Mouse (Mus musculus) liver (tissue): ENCODE measurements around the gene Fanca.
"Not testable (repeated sequence)": the region's sequence is repeated elsewhere in the genome, so short reads cannot be mapped to it uniquely, and the experiment has no call there.

ENCODE experiments used
- DNase-seq: peaks from one replicate; pipeline ENCODE4 v3.0.0-alpha.2; 2020; ENCODE audit warnings: mixed read lengths

Gene Fanca

DNA sequence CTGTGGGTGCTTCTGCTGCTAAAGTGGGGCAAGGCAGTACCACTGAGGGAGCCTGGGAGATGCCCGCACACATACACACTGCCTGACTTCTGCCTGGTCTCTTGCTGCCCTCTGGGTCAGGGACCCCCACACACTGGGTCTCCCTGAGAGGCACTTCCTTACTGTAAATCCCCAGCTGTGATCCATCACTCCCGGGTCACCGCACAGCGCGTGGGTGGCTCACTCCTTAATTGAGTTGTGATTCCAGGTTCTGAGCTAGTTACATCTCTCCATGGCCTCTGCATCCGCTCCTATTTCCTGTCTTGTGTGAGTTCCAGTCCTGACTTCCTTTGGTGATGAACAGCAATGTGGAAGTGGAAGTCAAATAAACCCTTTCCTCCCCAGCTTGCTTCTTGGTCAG lies 12.3 kb upstream of the Fanca start:
- DNase-seq: no peak

DNA sequence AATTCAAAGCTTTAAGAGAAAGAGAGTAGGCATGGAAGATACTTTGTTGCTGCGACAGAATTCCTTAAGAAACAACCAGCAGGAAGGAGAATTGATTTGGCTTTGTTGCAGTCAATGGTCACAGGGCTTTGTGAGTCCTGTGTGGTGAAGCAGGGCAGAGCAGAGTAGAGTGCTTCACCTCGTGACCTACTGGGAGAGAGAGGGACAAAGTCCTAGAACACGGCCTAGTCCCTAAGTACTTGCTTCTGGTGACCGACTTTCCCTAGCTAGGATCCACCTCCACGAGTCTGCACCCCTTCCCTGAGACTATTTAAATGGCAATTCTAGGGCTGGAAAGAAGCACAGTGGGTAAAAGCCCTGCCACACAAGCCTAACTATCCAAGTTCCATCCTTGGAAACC lies 11.6 kb upstream of the Fanca start:
- DNase-seq: no peak

- no peak for DNase-seq
These were observed 11.0 kb upstream of the Fanca start for GRCm38 (mm10) chr8:123329350-123329749.

DNA sequence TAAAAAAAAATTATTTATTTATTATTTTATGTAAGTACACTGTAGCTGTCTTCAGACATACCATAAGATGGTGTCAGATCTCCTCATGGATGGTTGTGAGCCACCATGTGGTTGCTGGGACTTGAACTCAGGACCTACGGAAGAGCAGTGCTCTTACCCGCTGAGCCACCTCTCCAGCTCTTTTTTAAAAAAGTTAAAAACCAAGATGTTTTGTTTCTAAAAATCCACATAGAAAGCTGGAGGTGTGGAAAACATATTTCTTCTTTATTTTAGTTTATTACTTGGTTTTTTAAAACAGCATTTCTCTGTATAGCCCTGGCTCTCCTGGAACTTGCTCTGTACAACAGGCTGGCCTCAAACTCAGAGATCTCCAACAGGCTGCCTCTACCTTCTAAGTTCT lies 10.2 kb upstream of the Fanca start:
- no peak for DNase-seq

- DNase-seq: peak; percentile 44
These were observed 1.3 kb upstream of the Fanca start for GRCm38 (mm10) chr8:123319522-123320164.

DNA sequence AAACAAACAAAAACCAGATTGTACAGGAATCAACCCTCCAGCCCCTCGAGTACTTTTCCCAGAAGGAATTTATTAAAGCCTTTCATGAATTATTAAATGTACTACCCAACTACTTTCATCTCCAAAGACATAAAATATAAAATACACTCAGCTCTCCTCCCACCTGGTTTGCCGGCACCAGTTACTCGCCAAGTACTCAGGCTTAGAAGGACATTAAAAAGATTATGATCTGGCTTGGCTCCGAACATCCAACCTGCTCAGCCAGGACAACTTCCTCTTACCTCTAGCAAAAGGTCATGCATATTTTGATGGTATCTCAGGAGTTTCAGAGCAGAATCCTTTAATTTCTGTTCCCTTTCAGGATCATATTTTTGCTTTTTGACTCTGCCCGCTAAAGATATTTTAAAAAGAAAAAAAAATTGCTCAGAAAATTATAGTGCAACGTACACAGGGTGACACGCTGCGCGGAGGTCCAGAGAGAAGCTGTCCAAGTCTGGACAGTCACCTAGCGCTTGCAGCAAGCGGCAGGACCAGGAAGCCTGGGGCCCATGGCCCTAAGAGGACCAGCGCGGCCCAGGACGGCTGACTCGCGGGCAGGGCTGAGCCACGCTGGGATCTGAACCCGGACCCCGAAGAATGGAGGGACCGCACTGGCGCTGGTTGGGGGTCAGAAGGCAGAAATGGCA lies 452 bp downstream of the Fanca start:
- no peak for DNase-seq

DNA sequence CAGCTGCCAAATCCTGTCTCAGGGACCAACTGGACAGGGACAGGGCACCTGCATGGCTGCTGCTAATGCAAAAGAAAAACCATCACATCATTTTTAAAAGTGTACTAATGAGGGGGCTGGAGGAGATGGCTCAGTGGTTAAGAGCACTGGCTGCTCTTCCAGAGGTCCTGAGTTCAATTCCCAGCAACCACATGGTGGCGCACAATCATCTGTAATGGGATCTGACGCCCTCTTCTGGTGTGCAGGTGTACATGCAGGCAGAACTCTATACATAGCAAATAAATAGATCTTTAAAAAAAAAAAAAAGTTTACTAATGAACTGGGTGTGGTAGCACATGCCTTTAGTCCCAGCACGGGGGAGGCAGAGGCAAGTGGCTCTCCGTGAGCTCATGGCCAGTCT lies 9.6 kb downstream of the Fanca start:
- no peak for DNase-seq

- DNase-seq: no peak
These were observed 20.1 kb downstream of the Fanca start for GRCm38 (mm10) chr8:123298301-123298700.

GRCm38 (mm10) chr8:123292785-123293184 lies 25.6 kb downstream of the Fanca start:
- no peak for DNase-seq

DNA sequence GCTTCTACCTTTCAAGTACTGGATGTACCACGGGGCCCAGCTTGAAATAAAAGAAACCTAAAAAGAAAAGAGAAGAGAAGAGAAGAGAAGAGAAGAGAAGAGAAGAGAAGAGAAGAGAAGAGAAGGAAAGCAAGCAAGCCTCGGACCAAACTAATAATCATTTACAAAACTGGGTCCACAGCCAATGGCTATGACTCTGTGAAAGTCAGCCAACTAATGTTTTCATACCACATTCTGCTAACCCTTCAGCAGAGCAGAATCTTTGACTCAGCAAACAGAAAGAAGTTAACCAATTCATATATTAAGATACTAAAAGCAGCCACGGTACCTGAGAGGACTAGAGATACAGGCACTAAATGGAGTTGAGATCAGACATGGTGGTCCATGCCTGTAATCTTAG lies 26.1 kb downstream of the Fanca start:
- DNase-seq: no peak

DNA sequence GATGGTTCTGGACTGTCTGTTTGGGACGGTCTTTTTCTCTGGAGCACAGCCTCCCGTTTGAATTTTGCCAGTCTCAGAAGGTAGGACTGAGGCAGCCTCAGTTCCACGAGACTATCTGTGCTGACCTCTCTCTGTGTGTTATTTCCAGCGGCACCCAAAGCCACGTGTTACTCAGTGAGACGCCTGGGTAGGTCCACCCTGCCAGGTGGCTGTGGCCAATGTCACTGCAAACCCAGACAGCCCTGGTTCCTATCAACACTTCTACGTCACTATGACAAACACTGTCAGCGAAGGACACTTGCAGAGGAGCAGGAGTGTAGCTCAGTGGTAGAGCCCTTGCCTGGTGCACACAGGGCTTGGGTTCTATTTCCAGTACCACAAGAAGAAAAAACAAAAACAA lies 26.7 kb downstream of the Fanca start:
- no peak for DNase-seq

DNA sequence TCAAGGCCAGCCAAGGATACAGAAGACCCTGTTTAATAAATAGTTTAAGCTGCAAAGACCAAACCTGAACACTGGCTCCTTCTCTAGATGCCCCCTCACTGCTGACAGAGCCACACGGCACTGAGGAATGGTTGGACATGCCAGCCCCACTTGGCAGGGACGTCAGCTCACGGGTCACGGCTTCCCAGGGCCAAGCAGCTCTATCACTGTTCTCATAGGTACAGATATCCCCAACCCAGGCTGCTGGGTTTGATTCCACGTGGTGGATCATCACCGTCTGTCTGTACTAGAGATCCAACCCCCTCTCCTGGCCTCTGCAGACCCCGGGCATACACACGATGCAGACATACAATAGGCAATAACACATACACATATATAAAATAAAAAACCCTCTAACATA lies 27.7 kb downstream of the Fanca start:
- DNase-seq: no peak

DNA sequence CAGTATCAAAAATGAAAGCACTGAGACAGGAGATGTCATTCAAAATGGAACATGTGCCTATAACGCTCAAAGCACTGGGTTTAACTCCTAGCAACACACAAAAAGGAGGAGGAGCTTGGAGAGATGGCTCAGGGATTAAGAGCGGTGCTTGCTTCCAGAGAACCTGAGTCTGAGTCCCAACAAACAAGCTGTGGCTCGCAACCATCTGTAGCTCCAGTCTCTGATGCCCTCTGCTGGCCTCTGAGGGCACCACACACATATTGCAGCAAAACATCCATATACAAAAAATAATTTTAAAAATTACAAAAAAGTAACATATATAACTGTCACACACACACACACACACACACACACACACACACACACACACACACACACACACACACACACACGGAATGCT lies 28.2 kb downstream of the Fanca start:
- peak; percentile 30 for DNase-seq

GRCm38 (mm10) chr8:123287362-123287761 lies 31.0 kb downstream of the Fanca start:
- no peak for DNase-seq

DNA sequence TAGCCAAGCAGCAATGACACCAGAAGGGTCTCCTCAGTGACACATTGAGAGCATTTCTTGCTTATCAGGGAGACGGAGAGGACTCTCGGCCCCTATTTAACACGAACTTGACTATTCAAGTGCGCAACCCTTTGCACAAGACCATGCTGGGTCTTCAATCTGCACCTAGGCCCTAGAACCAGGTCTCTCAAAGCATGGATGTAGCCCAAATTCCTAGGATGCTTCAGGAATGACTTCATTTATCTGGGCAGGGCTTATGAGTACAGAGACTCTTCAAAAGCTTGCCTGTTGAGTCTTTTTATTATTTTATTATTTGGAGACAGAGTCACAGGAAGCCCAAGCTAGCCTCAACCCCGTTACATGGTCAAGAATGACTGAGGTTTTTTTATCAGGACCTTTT lies 33.9 kb downstream of the Fanca start:
- no peak for DNase-seq

DNA sequence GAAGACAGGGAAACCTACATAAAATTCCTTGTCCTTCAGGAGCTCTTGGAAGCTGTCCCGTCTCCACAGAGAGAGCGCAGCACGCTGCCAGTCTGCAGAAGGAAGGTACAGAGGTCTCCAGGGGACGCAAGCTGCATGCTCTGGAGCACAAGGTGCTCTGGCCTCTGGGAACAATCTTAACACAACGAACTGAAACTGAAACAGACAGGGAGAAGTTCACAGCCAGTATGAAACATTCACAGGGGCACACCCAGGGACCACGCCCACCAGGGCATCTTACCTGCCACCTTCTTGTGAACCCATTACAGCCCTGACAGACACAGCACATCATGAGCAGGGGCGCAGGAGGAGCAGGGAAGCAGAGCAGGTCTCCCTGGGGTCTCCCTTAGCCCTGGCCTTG lies 34.4 kb downstream of the Fanca start:
- DNase-seq: no peak

DNA sequence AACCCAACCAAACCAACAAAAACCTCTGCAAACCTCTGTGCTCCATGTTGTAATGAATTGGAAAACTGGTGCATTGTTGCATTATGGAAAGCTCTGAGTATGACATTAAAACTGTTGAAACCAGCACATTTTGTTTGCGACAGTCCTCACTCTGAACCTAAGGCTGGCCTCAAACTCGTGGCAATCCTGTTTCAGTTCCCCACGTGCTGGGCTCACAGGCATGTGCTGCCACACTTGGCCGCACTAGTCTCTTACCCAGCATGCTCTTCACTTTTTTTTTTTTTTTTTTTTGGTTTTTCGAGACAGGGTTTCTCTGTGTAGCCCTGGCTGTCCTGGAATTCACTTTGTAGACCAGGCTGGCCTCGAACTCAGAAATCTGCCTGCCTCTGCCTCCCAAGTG lies 35.4 kb downstream of the Fanca start:
- DNase-seq: not testable (repeated sequence)

- no peak for DNase-seq
These were observed 37.9 kb downstream of the Fanca start for GRCm38 (mm10) chr8:123280302-123281094.

- DNase-seq: no peak
These were observed 38.5 kb downstream of the Fanca start for GRCm38 (mm10) chr8:123279828-123280227.

DNA sequence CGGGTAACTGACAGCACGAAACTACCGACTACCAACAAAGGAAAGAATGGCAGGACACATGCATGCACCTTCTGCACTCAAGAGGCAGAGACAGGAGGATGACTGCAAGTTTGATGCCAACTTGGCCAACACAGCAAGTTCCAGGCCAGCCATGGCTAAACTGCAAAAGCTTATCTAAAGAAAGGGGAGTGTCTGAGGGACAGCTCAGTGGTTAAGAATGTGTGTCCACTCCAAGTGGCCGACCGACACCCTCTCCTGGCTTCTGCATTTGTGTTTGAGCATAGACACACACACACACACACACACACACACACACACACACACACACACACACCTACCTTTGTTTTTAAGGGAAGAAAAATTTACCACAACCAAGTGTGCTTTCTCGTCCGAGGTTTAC lies 39.9 kb downstream of the Fanca start:
- DNase-seq: no peak

- no peak for DNase-seq
These were observed 43.3 kb downstream of the Fanca start for GRCm38 (mm10) chr8:123275096-123275495.

DNA sequence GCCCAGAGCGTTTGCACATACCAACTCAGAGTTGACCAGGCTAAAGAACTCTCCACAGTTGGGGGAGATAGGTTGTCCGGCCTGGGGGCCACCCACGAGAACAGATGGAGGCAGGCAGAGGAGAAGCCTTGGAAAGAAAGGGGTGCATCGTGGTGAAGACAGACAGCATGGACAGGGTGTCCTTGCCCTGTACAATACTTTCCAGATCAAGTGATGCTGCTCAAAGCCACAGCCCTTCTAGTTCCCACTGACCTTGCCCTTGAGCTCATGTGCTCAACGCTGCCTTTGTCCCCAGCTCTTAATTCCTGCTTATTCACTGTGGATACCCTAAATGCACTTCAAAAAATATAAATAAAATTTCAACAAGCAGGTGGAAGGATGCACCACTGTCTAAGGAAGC lies 43.9 kb downstream of the Fanca start:
- DNase-seq: no peak

DNA sequence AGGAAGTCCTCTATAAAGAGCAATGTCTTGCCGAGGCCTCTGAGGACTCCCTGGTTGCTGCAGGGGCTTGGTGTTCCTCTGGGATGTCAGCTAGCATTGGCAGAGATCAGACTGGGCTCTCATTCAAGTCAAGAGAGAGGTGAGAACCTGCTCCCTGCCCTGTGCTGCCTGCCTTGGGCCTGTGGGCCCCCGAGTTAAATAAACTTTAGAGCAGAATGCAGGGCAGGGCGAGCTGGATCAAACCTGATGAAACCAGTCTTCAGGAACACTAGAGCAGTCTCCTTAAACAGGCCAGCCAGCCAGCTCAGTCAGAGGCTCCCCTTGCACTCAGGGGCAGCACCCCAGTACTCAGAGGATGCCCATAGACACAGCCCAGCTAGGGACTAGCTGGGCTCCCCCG lies 46.5 kb downstream of the Fanca start:
- DNase-seq: no peak

DNA sequence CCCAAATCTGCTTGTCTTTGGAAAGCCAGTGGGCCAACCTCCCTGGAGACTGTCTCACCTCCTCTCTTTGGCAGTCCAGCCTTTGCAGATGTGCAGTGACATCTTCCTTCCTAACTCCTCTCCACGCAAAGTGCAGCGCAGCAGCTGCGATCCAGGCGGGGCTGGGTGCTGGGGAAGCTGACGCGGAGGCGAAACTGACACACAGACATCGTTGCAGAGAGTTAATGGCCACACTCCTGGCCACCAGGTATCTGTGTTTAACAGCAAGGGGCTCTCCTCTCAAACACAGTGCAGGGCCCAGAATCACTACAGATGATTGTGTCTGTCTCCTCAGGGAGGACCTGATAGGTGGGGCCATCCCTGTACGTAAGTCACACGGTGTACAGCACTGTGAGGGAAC lies 47.2 kb downstream of the Fanca start:
- no peak for DNase-seq
